Mouse (Mus musculus): Measurements from ENCODE around the gene Sulf2. TPM values are rescaled to one million over a fixed set of nuclear protein-coding genes. Genes with fewer than 3 reads are reported as not detected.

Sulf2 gene
- total and polyA plus RNA-seq, 3 experiments, result not detected

GRCm38 (mm10) chr2:166151510-166152473, 3.7 kb downstream of the Sulf2 start (continued):
- no peak for TF ChIP-seq HCFC1 (IDR thresholded peaks at IDR 0.05; ENCODE audit: low read depth, low read length)
- no peak for TF ChIP-seq ETS1 (IDR thresholded peaks at IDR 0.05; ENCODE audit: low read depth, low read length)

- no peak for DNase-seq (ENCODE audit: low read depth, low spot score)
Observed at GRCm38 (mm10) chr2:166150584-166150983, 4.9 kb downstream of the Sulf2 start.

GRCm38 (mm10) chr2:166149482-166149881, 6.0 kb downstream of the Sulf2 start:
- H3K27me3 ChIP-seq (ENCODE audit: control insufficient read depth in 1 of 2, insufficient read depth in 2 of 2, low read length in 2 of 2), result no peaks in the 10 kb centered on the region; a peak in 1 of 4 replicates
- no peak overlapping the region for H3K9ac ChIP-seq (ENCODE audit: control insufficient read depth, low read depth, low read length, poor library complexity, severe bottlenecking)
- no peak for DNase-seq (ENCODE audit: low read depth, low spot score)
- no peaks in the 10 kb centered on the region for H3K4me1 ChIP-seq (ENCODE audit: control insufficient read depth in 1 of 2, insufficient read depth in 2 of 2, low read length in 2 of 2)
- H3K9me3 ChIP-seq (replicated peaks; ENCODE audit: insufficient read depth, low read length), result no peaks in the 10 kb centered on the region
- no peak overlapping the region for H3K4me3 ChIP-seq (ENCODE audit: control insufficient read depth in 1 of 2, insufficient read depth in 1 of 2, low read depth in 2 of 2, low read length in 2 of 2)
- H3K36me3 ChIP-seq (ENCODE audit: control insufficient read depth in 1 of 2, insufficient read depth in 2 of 2, low read length in 2 of 2), result no peaks in the 10 kb centered on the region
- no peak overlapping the region for H3K27ac ChIP-seq (ENCODE audit: control insufficient read depth, low read depth, low read length)
- no peaks in the 10 kb centered on the region for H3K79me2 ChIP-seq (ENCODE audit: control insufficient read depth, insufficient read depth, low read length, poor library complexity)
- TF ChIP-seq MYB (IDR thresholded peaks at IDR 0.05; ENCODE audit: low read depth, low read length) (no peak), ELF1 (IDR thresholded peaks at IDR 0.05; ENCODE audit: low read depth, low read length) (no peak), CHD2 (IDR thresholded peaks at IDR 0.05; ENCODE audit: low read length) (no peak), TAL1 (IDR thresholded peaks at IDR 0.05; ENCODE audit: low read length) (no peak), MXI1 (IDR thresholded peaks at IDR 0.05; ENCODE audit: low read depth, low read length) (no peak)

More at GRCm38 (mm10) chr2:166150584-166150983, 4.9 kb downstream of the Sulf2 start:
- Histone ChIP-seq H3K36me3 (ENCODE audit: control insufficient read depth in 1 of 2, insufficient read depth in 2 of 2, low read length in 2 of 2) (no peaks in the 10 kb centered on the region), H3K4me1 (ENCODE audit: control insufficient read depth in 1 of 2, insufficient read depth in 2 of 2, low read length in 2 of 2) (no peaks in the 10 kb centered on the region), H3K9ac (ENCODE audit: control insufficient read depth, low read depth, low read length, poor library complexity, severe bottlenecking) (no peak overlapping the region), H3K27ac (ENCODE audit: control insufficient read depth, low read depth, low read length) (no peak overlapping the region), H3K9me3 (replicated peaks; ENCODE audit: insufficient read depth, low read length) (no peaks in the 10 kb centered on the region), H3K27me3 (ENCODE audit: control insufficient read depth in 1 of 2, insufficient read depth in 2 of 2, low read length in 2 of 2) (no peaks in the 10 kb centered on the region; a peak in 1 of 4 replicates), H3K4me3 (ENCODE audit: control insufficient read depth in 1 of 2, insufficient read depth in 1 of 2, low read depth in 2 of 2, low read length in 2 of 2) (no peak overlapping the region), H3K79me2 (ENCODE audit: control insufficient read depth, insufficient read depth, low read length, poor library complexity) (no peaks in the 10 kb centered on the region)
- TF ChIP-seq MXI1 (IDR thresholded peaks at IDR 0.05; ENCODE audit: low read depth, low read length), result no peak
- TF ChIP-seq UBTF (IDR thresholded peaks at IDR 0.05; ENCODE audit: borderline replicate concordance, insufficient read depth, low read depth, low read length), result no peak
- no peak for TF ChIP-seq POLR2A (IDR thresholded peaks at IDR 0.05; ENCODE audit: control insufficient read depth in 1 of 2, insufficient read depth in 1 of 2, low read depth in 1 of 2, low read length in 2 of 2, poor library complexity in 1 of 2)

GRCm38 (mm10) chr2:166148672-166149332, 6.7 kb downstream of the Sulf2 start:
- no peaks in the 10 kb centered on the region for H3K9me3 ChIP-seq (replicated peaks; ENCODE audit: insufficient read depth, low read length)
- no peaks in the 10 kb centered on the region for H3K79me2 ChIP-seq (ENCODE audit: control insufficient read depth, insufficient read depth, low read length, poor library complexity)
- H3K4me1 ChIP-seq (ENCODE audit: control insufficient read depth in 1 of 2, insufficient read depth in 2 of 2, low read length in 2 of 2), result no peaks in the 10 kb centered on the region
- TF ChIP-seq MAFK (IDR thresholded peaks at IDR 0.05; ENCODE audit: borderline replicate concordance, low read depth, low read length), result no peak
- TF ChIP-seq USF1 (IDR thresholded peaks at IDR 0.05; ENCODE audit: low read depth, low read length), result no peak
- TF ChIP-seq TAL1 (IDR thresholded peaks at IDR 0.05; ENCODE audit: low read length), result no peak
- no peak for TF ChIP-seq TBP (IDR thresholded peaks at IDR 0.05; ENCODE audit: low read depth, low read length)
- no peak for TF ChIP-seq SMC3 (IDR thresholded peaks at IDR 0.05; ENCODE audit: low read depth, low read length)
- TF ChIP-seq UBTF (IDR thresholded peaks at IDR 0.05; ENCODE audit: borderline replicate concordance, insufficient read depth, low read depth, low read length), result no peak
- TF ChIP-seq ETS1 (IDR thresholded peaks at IDR 0.05; ENCODE audit: low read depth, low read length), result no peak
- TF ChIP-seq GATA1 (IDR thresholded peaks at IDR 0.05; ENCODE audit: low read depth, low read length), result no peak
- TF ChIP-seq TCF12 (IDR thresholded peaks at IDR 0.05; ENCODE audit: low read depth, low read length), result no peak
- no peak for TF ChIP-seq MAZ (IDR thresholded peaks at IDR 0.05; ENCODE audit: low read depth, low read length)
- no peak for TF ChIP-seq RAD21 (IDR thresholded peaks at IDR 0.05; ENCODE audit: low read depth, low read length)
- TF ChIP-seq ZMIZ1 (IDR thresholded peaks at IDR 0.05; ENCODE audit: low read depth, low read length), result no peak
- no peak for TF ChIP-seq ELF1 (IDR thresholded peaks at IDR 0.05; ENCODE audit: low read depth, low read length)
- no peak for TF ChIP-seq MYC (IDR thresholded peaks at IDR 0.05; ENCODE audit: low read depth, low read length)
- TF ChIP-seq NRF1 (IDR thresholded peaks at IDR 0.05; ENCODE audit: insufficient read depth, low read depth, low read length, poor library complexity, severe bottlenecking), result no peak
- H3K36me3 ChIP-seq (ENCODE audit: control insufficient read depth in 1 of 2, insufficient read depth in 2 of 2, low read length in 2 of 2), result no peaks in the 10 kb centered on the region
- H3K27ac ChIP-seq (ENCODE audit: control insufficient read depth, low read depth, low read length), result no peak overlapping the region
- no peak overlapping the region for H3K4me3 ChIP-seq (ENCODE audit: control insufficient read depth in 1 of 2, insufficient read depth in 1 of 2, low read depth in 2 of 2, low read length in 2 of 2)
- no peak for DNase-seq (ENCODE audit: low read depth, low spot score)
- H3K27me3 ChIP-seq (ENCODE audit: control insufficient read depth in 1 of 2, insufficient read depth in 2 of 2, low read length in 2 of 2), result no peaks in the 10 kb centered on the region
- H3K9ac ChIP-seq (ENCODE audit: control insufficient read depth, low read depth, low read length, poor library complexity, severe bottlenecking), result no peak overlapping the region
